ENCODE assay signal across 23 mouse cellular contexts in genomic region chr7:110967373-110967772, GRCm38 (mm10). TPM values are rescaled to one million over a fixed set of nuclear protein-coding genes. Genes with fewer than 3 reads are reported as not detected.
A peak's percentile ranks its signal among the peaks of the same experiment; 100 is the strongest.
DNase-seq lines count a peak whose midpoint lies in the region; ATAC-seq and TF ChIP-seq lines count a peak whose summit lies in the region.
"Had no signal": no experiment of that assay in that cellular context is flagged by ENCODE, and none has a peak within 500 bp of the region (broad histone marks: within the 10 kb centered on the region; RNA-seq: fewer than 3 reads in every experiment).

No protein-coding gene starts in this region.

- H3K27ac ChIP-seq in midbrain, embryonic 11.5 days (ENCODE audit: low read depth, low read length), result no peak overlapping the region
- H3K27ac ChIP-seq in midbrain, embryonic 10.5 days (replicated peaks), result no peak overlapping the region
- no peak overlapping the region for H3K27ac ChIP-seq in intestine, embryonic 15.5 days
- no peak overlapping the region for H3K27ac ChIP-seq in intestine, embryonic 16.5 days (ENCODE audit: low read length)
- H3K27ac ChIP-seq in intestine, postnatal 0 days (ENCODE audit: low read depth, low read length), result no peak overlapping the region
- no peak overlapping the region for H3K27ac ChIP-seq in cerebellum, adult 2 months (ENCODE audit: insufficient read depth, low read length)

- TF ChIP-seq POLR2A in cerebellum, adult 2 months (IDR thresholded peaks at IDR 0.05; ENCODE audit: borderline replicate concordance, insufficient read depth, low read length), result no peak

- H3K9me3 ChIP-seq in midbrain, embryonic 11.5 days (ENCODE audit: control insufficient read depth, low read length), result no peaks in the 10 kb centered on the region
- no peaks in the 10 kb centered on the region for H3K9me3 ChIP-seq in midbrain, embryonic 10.5 days (replicated peaks)
- H3K9me3 ChIP-seq in intestine, embryonic 15.5 days, result no peaks in the 10 kb centered on the region
- H3K9me3 ChIP-seq in intestine, embryonic 16.5 days (ENCODE audit: control insufficient read depth, low read length), result no peaks in the 10 kb centered on the region
- H3K9me3 ChIP-seq in intestine, postnatal 0 days (ENCODE audit: control insufficient read depth), result no peaks in the 10 kb centered on the region
- H3K9me3 ChIP-seq: G1E had no signal

- no peaks in the 10 kb centered on the region for H3K4me1 ChIP-seq in midbrain, embryonic 11.5 days (ENCODE audit: control insufficient read depth, insufficient read depth, low read length)
- H3K4me1 ChIP-seq in midbrain, embryonic 10.5 days, result peaks cover 11% of the 10 kb centered on the region
- H3K4me1 ChIP-seq in intestine, embryonic 15.5 days (replicated peaks), result 0 out of 2 replicates have a peak, but pooled peaks cover 7% of the 10 kb centered on the region
- H3K4me1 ChIP-seq in intestine, embryonic 16.5 days (ENCODE audit: control insufficient read depth, insufficient read depth, low read length), result no peaks in the 10 kb centered on the region
- H3K4me1 ChIP-seq in intestine, postnatal 0 days (replicated peaks; ENCODE audit: control insufficient read depth, insufficient read depth, low read length), result 0 out of 2 replicates have a peak, but pooled peaks cover 3% of the 10 kb centered on the region
- no peaks in the 10 kb centered on the region for H3K4me1 ChIP-seq in cerebellum, adult 2 months (ENCODE audit: control insufficient read depth, insufficient read depth, low read length)

- no peak overlapping the region for H3K9ac ChIP-seq in midbrain, embryonic 11.5 days (ENCODE audit: low read length)
- no peak overlapping the region for H3K9ac ChIP-seq in intestine, embryonic 15.5 days
- H3K9ac ChIP-seq in intestine, embryonic 16.5 days (ENCODE audit: low read depth, low read length), result no peak overlapping the region
- H3K9ac ChIP-seq in intestine, postnatal 0 days (ENCODE audit: low read depth, low read length), result no peak overlapping the region

- no peak for TF ChIP-seq CTCF in intestine, postnatal 0 days (IDR thresholded peaks at IDR 0.05; ENCODE audit: low read depth)
- no peak for TF ChIP-seq CTCF in cerebellum, adult 2 months (IDR thresholded peaks at IDR 0.05; ENCODE audit: borderline replicate concordance, insufficient read depth, low read depth, low read length)

- peak; percentile 12 for DNase-seq in midbrain, embryonic 11.5 days (ENCODE audit: low spot score, missing footprints)
- DNase-seq in midbrain, embryonic 10.5 days (ENCODE audit: low spot score), result no peak
- no peak for DNase-seq in cerebellum, adult 2 months
- DNase-seq in adrenal gland, adult 18-20 months (ENCODE audit: low spot score in 2 of 2), result no peak
- DNase-seq in B cell, adult 2 months, result no peak
- DNase-seq: adrenal gland, adult 2 months; adrenal gland, adult 8-10 months; adrenal gland, postnatal 10 days; adrenal gland, postnatal 14 days; adrenal gland, postnatal 25 days; adrenal gland, postnatal 36 days; cerebellum, adult 11 months; cerebellum, adult 11-12 months; cerebellum, adult 18-20 months; cerebellum, adult 8-10 months had no signal

- ATAC-seq in midbrain, embryonic 11.5 days (ENCODE audit: low FRiP score), result no peak
- ATAC-seq in intestine, embryonic 15.5 days, result peak; percentile 67
- ATAC-seq in intestine, embryonic 16.5 days, result peak; percentile 59
- peak; percentile 54; the same call in 1 of the 2 replicates for ATAC-seq in intestine, postnatal 0 days
- ATAC-seq: activated CD4-positive, CD25-positive, alpha-beta regulatory T cell, adult 4 months; CD4-positive, CD25-positive, alpha-beta regulatory T cell, adult 4 months; Patski had no signal

- no peaks in the 10 kb centered on the region for H3K27me3 ChIP-seq in midbrain, embryonic 11.5 days (ENCODE audit: control insufficient read depth, insufficient read depth, low read length)
- H3K27me3 ChIP-seq in midbrain, embryonic 10.5 days (ENCODE audit: low read depth, poor library complexity, severe bottlenecking), result no peaks in the 10 kb centered on the region
- H3K27me3 ChIP-seq in intestine, embryonic 15.5 days (replicated peaks), result no peaks in the 10 kb centered on the region
- no peaks in the 10 kb centered on the region for H3K27me3 ChIP-seq in intestine, embryonic 16.5 days (replicated peaks; ENCODE audit: control insufficient read depth, insufficient read depth, low read length)
- H3K27me3 ChIP-seq in intestine, postnatal 0 days (replicated peaks; ENCODE audit: control insufficient read depth, insufficient read depth, low read length), result no peaks in the 10 kb centered on the region
- H3K27me3 ChIP-seq in cerebellum, adult 2 months (ENCODE audit: control insufficient read depth, insufficient read depth, low read length), result no peaks in the 10 kb centered on the region
- H3K27me3 ChIP-seq: CH12.LX, Patski had no signal

- no peak overlapping the region for H3K4me2 ChIP-seq in midbrain, embryonic 11.5 days
- no peak overlapping the region for H3K4me2 ChIP-seq in intestine, embryonic 15.5 days (replicated peaks)
- H3K4me2 ChIP-seq in intestine, embryonic 16.5 days (ENCODE audit: low read depth, low read length), result no peak overlapping the region
- no peak overlapping the region for H3K4me2 ChIP-seq in intestine, postnatal 0 days (replicated peaks; ENCODE audit: low read depth)

- WGBS in midbrain, embryonic 11.5 days, result 89% methylated on average over 4 of the region's 4 CpGs
- WGBS in midbrain, embryonic 10.5 days, result 87% methylated on average over 4 of the region's 4 CpGs
- 75% methylated on average over 4 of the region's 4 CpGs for WGBS in intestine, embryonic 15.5 days
- WGBS in intestine, embryonic 16.5 days, result 66% methylated on average over 4 of the region's 4 CpGs
- WGBS in intestine, postnatal 0 days, result 52% methylated on average over 4 of the region's 4 CpGs
- WGBS in cerebellum, adult 2 months, result 88% methylated on average over 4 of the region's 4 CpGs

- no peaks in the 10 kb centered on the region for H3K36me3 ChIP-seq in midbrain, embryonic 11.5 days (ENCODE audit: control insufficient read depth, insufficient read depth, low read length)
- H3K36me3 ChIP-seq in midbrain, embryonic 10.5 days, result no peaks in the 10 kb centered on the region
- no peaks in the 10 kb centered on the region for H3K36me3 ChIP-seq in intestine, embryonic 15.5 days
- no peaks in the 10 kb centered on the region for H3K36me3 ChIP-seq in intestine, embryonic 16.5 days (ENCODE audit: control insufficient read depth, insufficient read depth, low read length)
- no peaks in the 10 kb centered on the region for H3K36me3 ChIP-seq in intestine, postnatal 0 days (ENCODE audit: control insufficient read depth, insufficient read depth)
- H3K36me3 ChIP-seq: G1E had no signal

- H3K4me3 ChIP-seq in midbrain, embryonic 11.5 days (ENCODE audit: low read depth, low read length), result no peak overlapping the region
- H3K4me3 ChIP-seq in midbrain, embryonic 10.5 days, result no peak overlapping the region
- no peak overlapping the region for H3K4me3 ChIP-seq in intestine, embryonic 15.5 days (replicated peaks)
- no peak overlapping the region for H3K4me3 ChIP-seq in intestine, embryonic 16.5 days (ENCODE audit: low read length)
- H3K4me3 ChIP-seq in intestine, postnatal 0 days (ENCODE audit: low read depth, low read length), result no peak overlapping the region
- H3K4me3 ChIP-seq in cerebellum, adult 2 months (replicated peaks; ENCODE audit: insufficient read depth, low read depth, low read length), result no peak overlapping the region

RNA-seq across cellular contexts. Expression of gene Mrvi1, which starts 14.9 kb away (rescaled TPM):
- polyA plus RNA-seq in midbrain, embryonic 11.5 days (2014; fragmentation: Nextera tagmentation; extraction: Ambion mirVana), result 1.9 and 2.2 TPM in 2 replicates
- polyA plus RNA-seq in midbrain, embryonic 10.5 days (2016; fragmentation: Nextera tagmentation; extraction: Ambion mirVana), result 1.0 and 1.6 TPM in 2 replicates
- polyA plus RNA-seq in intestine, embryonic 15.5 days (2015; fragmentation: Nextera tagmentation; extraction: Ambion mirVana), result 15.0 and 16.9 TPM in 2 replicates
- 12.0 and 13.0 TPM in 2 replicates for polyA plus RNA-seq in intestine, embryonic 16.5 days (2015; fragmentation: Nextera tagmentation; extraction: Ambion mirVana)
- polyA plus RNA-seq in intestine, postnatal 0 days (2015; fragmentation: Nextera tagmentation; extraction: Ambion mirVana), result 6.7 and 9.6 TPM in 2 replicates
- 2.2 and 2.7 TPM in 2 replicates for polyA plus RNA-seq in cerebellum, adult 2 months (2012; rRNA removed)
- total RNA-seq in adrenal gland, adult 18-20 months (2021), result 10 to 100 TPM; 11.5 to 12.8 TPM
- total RNA-seq: CH12.LX had no signal
